Mouse (Mus musculus): ENCODE results near the gene Reps1. TPM values are rescaled to one million over a fixed set of nuclear protein-coding genes. Genes with fewer than 3 reads are reported as not detected.

Reps1 gene
- polyA plus RNA-seq (2012; rRNA removed) = 95.8 and 98.1 TPM in 2 replicates

GRCm38 (mm10) chr10:18055696-18056390 lies at the start of gene Reps1:
Gene Reps1, plus strand, starts transcription at chr10:18055861.
- Histone ChIP-seq H3K36me3 (ENCODE audit: control insufficient read depth, insufficient read depth, low read length) (no peaks in the 10 kb centered on the region), H3K27me3 (ENCODE audit: control insufficient read depth, insufficient read depth, low read length) (no peaks in the 10 kb centered on the region), H3K4me1 (replicated peaks; ENCODE audit: control insufficient read depth, insufficient read depth, low read length) (peaks cover 9% of the 10 kb centered on the region), H3K4me3 (ENCODE audit: control insufficient read depth, insufficient read depth, low read length) (peak within 1 kb of the TSS; percentile 99), H3K27ac (ENCODE audit: control insufficient read depth, insufficient read depth, low read length) (no peak within 1 kb of the TSS)
- WGBS = under 1% methylated on average over 90 of the region's 90 CpGs
- TF ChIP-seq CTCF (IDR thresholded peaks at IDR 0.05; ENCODE audit: borderline replicate concordance, control insufficient read depth, extremely low read depth, insufficient read depth, low read length, poor library complexity) (no peak), POLR2A (IDR thresholded peaks at IDR 0.05; ENCODE audit: control insufficient read depth, extremely low read depth, insufficient read depth, low read length, poor library complexity) (peak; percentile 30; the same call in 1 of the 2 replicates)
- peak; percentile 47 for DNase-seq

GRCm38 (mm10) chr10:18006756-18007155 lies 48.9 kb upstream of the Reps1 start:
- Histone ChIP-seq H3K36me3 (ENCODE audit: control insufficient read depth, insufficient read depth, low read length) (peaks cover 14% of the 10 kb centered on the region), H3K27ac (ENCODE audit: control insufficient read depth, insufficient read depth, low read length) (no peak overlapping the region), H3K4me1 (replicated peaks; ENCODE audit: control insufficient read depth, insufficient read depth, low read length) (no peaks in the 10 kb centered on the region), H3K4me3 (ENCODE audit: control insufficient read depth, insufficient read depth, low read length) (no peak overlapping the region), H3K27me3 (ENCODE audit: control insufficient read depth, insufficient read depth, low read length) (no peaks in the 10 kb centered on the region)
- TF ChIP-seq CTCF (IDR thresholded peaks at IDR 0.05; ENCODE audit: borderline replicate concordance, control insufficient read depth, extremely low read depth, insufficient read depth, low read length, poor library complexity) = no peak
- TF ChIP-seq POLR2A (IDR thresholded peaks at IDR 0.05; ENCODE audit: control insufficient read depth, extremely low read depth, insufficient read depth, low read length, poor library complexity) = no peak
- no peak for DNase-seq
- WGBS = 93% methylated on average over 1 of the region's 1 CpGs

- 83% methylated on average over 3 of the region's 3 CpGs for WGBS
- Histone ChIP-seq H3K4me1 (replicated peaks; ENCODE audit: control insufficient read depth, insufficient read depth, low read length) (no peaks in the 10 kb centered on the region), H3K27ac (ENCODE audit: control insufficient read depth, insufficient read depth, low read length) (no peak overlapping the region; the same call in 1 of the 2 replicates), H3K36me3 (ENCODE audit: control insufficient read depth, insufficient read depth, low read length) (peaks cover 18% of the 10 kb centered on the region), H3K4me3 (ENCODE audit: control insufficient read depth, insufficient read depth, low read length) (no peak overlapping the region), H3K27me3 (ENCODE audit: control insufficient read depth, insufficient read depth, low read length) (no peaks in the 10 kb centered on the region)
- DNase-seq = no peak
- TF ChIP-seq CTCF (IDR thresholded peaks at IDR 0.05; ENCODE audit: borderline replicate concordance, control insufficient read depth, extremely low read depth, insufficient read depth, low read length, poor library complexity) (no peak), POLR2A (IDR thresholded peaks at IDR 0.05; ENCODE audit: control insufficient read depth, extremely low read depth, insufficient read depth, low read length, poor library complexity) (no peak)
Measured at GRCm38 (mm10) chr10:18007243-18007642, 48.4 kb upstream of the Reps1 start.

- no peaks in the 10 kb centered on the region for H3K4me1 ChIP-seq (replicated peaks; ENCODE audit: control insufficient read depth, insufficient read depth, low read length)
- H3K4me3 ChIP-seq (ENCODE audit: control insufficient read depth, insufficient read depth, low read length) = no peak overlapping the region
- H3K36me3 ChIP-seq (ENCODE audit: control insufficient read depth, insufficient read depth, low read length) = peaks cover 19% of the 10 kb centered on the region
- H3K27ac ChIP-seq (ENCODE audit: control insufficient read depth, insufficient read depth, low read length) = no peak overlapping the region
- H3K27me3 ChIP-seq (ENCODE audit: control insufficient read depth, insufficient read depth, low read length) = no peaks in the 10 kb centered on the region
- TF ChIP-seq CTCF (IDR thresholded peaks at IDR 0.05; ENCODE audit: borderline replicate concordance, control insufficient read depth, extremely low read depth, insufficient read depth, low read length, poor library complexity) (no peak), POLR2A (IDR thresholded peaks at IDR 0.05; ENCODE audit: control insufficient read depth, extremely low read depth, insufficient read depth, low read length, poor library complexity) (no peak)
- DNase-seq = no peak
Measured at GRCm38 (mm10) chr10:18008118-18008517, 47.5 kb upstream of the Reps1 start.

- Histone ChIP-seq H3K27me3 (ENCODE audit: control insufficient read depth, insufficient read depth, low read length) (no peaks in the 10 kb centered on the region), H3K4me1 (replicated peaks; ENCODE audit: control insufficient read depth, insufficient read depth, low read length) (peaks cover 2% of the 10 kb centered on the region; the same call in 1 of the 2 replicates), H3K36me3 (ENCODE audit: control insufficient read depth, insufficient read depth, low read length) (peaks cover 31% of the 10 kb centered on the region), H3K4me3 (ENCODE audit: control insufficient read depth, insufficient read depth, low read length) (no peak overlapping the region), H3K27ac (ENCODE audit: control insufficient read depth, insufficient read depth, low read length) (no peak overlapping the region)
- no peak for TF ChIP-seq POLR2A (IDR thresholded peaks at IDR 0.05; ENCODE audit: control insufficient read depth, extremely low read depth, insufficient read depth, low read length, poor library complexity)
- TF ChIP-seq CTCF (IDR thresholded peaks at IDR 0.05; ENCODE audit: borderline replicate concordance, control insufficient read depth, extremely low read depth, insufficient read depth, low read length, poor library complexity) = no peak
- WGBS = 95% methylated on average over 1 of the region's 1 CpGs
- no peak for DNase-seq
Measured at GRCm38 (mm10) chr10:18009744-18010143, 45.9 kb upstream of the Reps1 start.

GRCm38 (mm10) chr10:18011761-18012160 lies 43.9 kb upstream of the Reps1 start:
- H3K4me3 ChIP-seq (ENCODE audit: control insufficient read depth, insufficient read depth, low read length) = no peak overlapping the region
- 50% methylated on average over 5 of the region's 5 CpGs for WGBS
- TF ChIP-seq CTCF (IDR thresholded peaks at IDR 0.05; ENCODE audit: borderline replicate concordance, control insufficient read depth, extremely low read depth, insufficient read depth, low read length, poor library complexity) (no peak), POLR2A (IDR thresholded peaks at IDR 0.05; ENCODE audit: control insufficient read depth, extremely low read depth, insufficient read depth, low read length, poor library complexity) (no peak)
- peaks cover 47% of the 10 kb centered on the region for H3K36me3 ChIP-seq (ENCODE audit: control insufficient read depth, insufficient read depth, low read length)
- H3K27ac ChIP-seq (ENCODE audit: control insufficient read depth, insufficient read depth, low read length) = no peak overlapping the region
- no peak for DNase-seq
- H3K27me3 ChIP-seq (ENCODE audit: control insufficient read depth, insufficient read depth, low read length) = no peaks in the 10 kb centered on the region
- H3K4me1 ChIP-seq (replicated peaks; ENCODE audit: control insufficient read depth, insufficient read depth, low read length) = peaks cover 2% of the 10 kb centered on the region; the same call in 1 of the 2 replicates

Measured in thymus, adult 2 months (tissue).